Mouse (Mus musculus) right cerebral cortex, postnatal 14 days (tissue): ENCODE data around the gene Mttp.

Source experiments
- DNase-seq: peaks from one replicate; pipeline ENCODE4 v3.0.0; 2022

Gene Mttp

GRCm38 (mm10) chr3:138133916-138134315 is 10.9 kb downstream of the Mttp start:
- no peak for DNase-seq

- DNase-seq, result no peak
These were observed 11.3 kb downstream of the Mttp start for GRCm38 (mm10) chr3:138133463-138133862.

- DNase-seq, result no peak
These were observed 13.6 kb downstream of the Mttp start for GRCm38 (mm10) chr3:138131168-138131567.

- no peak for DNase-seq
These were observed 14.1 kb downstream of the Mttp start for GRCm38 (mm10) chr3:138130692-138131091.

- DNase-seq, result no peak
These were observed 15.7 kb downstream of the Mttp start for GRCm38 (mm10) chr3:138129110-138129509.

GRCm38 (mm10) chr3:138123842-138124241 is 20.9 kb downstream of the Mttp start:
- DNase-seq, result no peak

- DNase-seq, result no peak
These were observed 23.3 kb downstream of the Mttp start for GRCm38 (mm10) chr3:138121461-138121860.

GRCm38 (mm10) chr3:138119444-138120105 is 25.2 kb downstream of the Mttp start:
- DNase-seq, result no peak

- no peak for DNase-seq
These were observed 25.9 kb downstream of the Mttp start for GRCm38 (mm10) chr3:138118831-138119230.

- DNase-seq, result no peak
These were observed 26.4 kb downstream of the Mttp start for GRCm38 (mm10) chr3:138118392-138118791.

GRCm38 (mm10) chr3:138116871-138117270 is 27.9 kb downstream of the Mttp start:
- no peak for DNase-seq

GRCm38 (mm10) chr3:138114106-138114505 is 30.7 kb downstream of the Mttp start:
- DNase-seq, result no peak

- no peak for DNase-seq
These were observed 33.6 kb downstream of the Mttp start for GRCm38 (mm10) chr3:138110910-138111782.

- DNase-seq, result no peak
These were observed 37.9 kb downstream of the Mttp start for GRCm38 (mm10) chr3:138106887-138107286.

- no peak for DNase-seq
These were observed 39.7 kb downstream of the Mttp start for GRCm38 (mm10) chr3:138105056-138105455.

GRCm38 (mm10) chr3:138103690-138104089 is 41.1 kb downstream of the Mttp start:
- DNase-seq, result no peak

- no peak for DNase-seq
These were observed 42.8 kb downstream of the Mttp start for GRCm38 (mm10) chr3:138101936-138102335.

GRCm38 (mm10) chr3:138097718-138098117 is 47.0 kb downstream of the Mttp start:
- DNase-seq, result no peak

- no peak for DNase-seq
These were observed 48.3 kb downstream of the Mttp start for GRCm38 (mm10) chr3:138096263-138097028.

GRCm38 (mm10) chr3:138095718-138096117 is 49.0 kb downstream of the Mttp start:
- DNase-seq, result no peak

- DNase-seq, result peak; percentile 34
These were observed 49.5 kb downstream of the Mttp start for GRCm38 (mm10) chr3:138095301-138095700.

- DNase-seq, result no peak
These were observed 60.9 kb downstream of the Mttp start for GRCm38 (mm10) chr3:138083896-138084295.

- no peak for DNase-seq
These were observed 61.6 kb downstream of the Mttp start for GRCm38 (mm10) chr3:138083073-138083637.
